Mouse (Mus musculus) neutrophil, adult 5-6 weeks (primary cell): Measurements from ENCODE around the gene Hexa. TPM values are rescaled to one million over a fixed set of nuclear protein-coding genes. Genes with fewer than 3 reads are reported as not detected.
A peak's percentile ranks its signal among the peaks of the same experiment; 100 is the strongest.

Experiments
- ATAC-seq: fragments of 151-379, 151-347 bp; 2 replicates; pipeline ENCODE4 v1.8.0; 2017; ENCODE audit warnings: mild to moderate bottlenecking, moderate TSS enrichment; ENCODE audit not compliant: insufficient number of reproducible peaks, poor library complexity, low FRiP score, severe bottlenecking; ENCODE audit errors: extremely low read depth
- total RNA-seq: library from RNA; stranded (forward); fragments of 200-1000 nt; gene quantifications from 2 replicates; pipeline ENCODE4 v1.2.3, GENCODE M21; 2017

The Hexa gene
- 104 and 105 TPM in 2 replicates for total RNA-seq

- peak; percentile 49 for ATAC-seq
These were observed at the start of gene Hexa, which contains the start of gene Tmem202 for GRCm38 (mm10) chr9:59539441-59540137. Gene Hexa (plus strand): TSS chr9:59539540. Gene Tmem202 (minus strand): TSS chr9:59539847.

- no peak for ATAC-seq
These were observed 31.2 kb upstream of the Hexa start for GRCm38 (mm10) chr9:59508146-59508545.

GRCm38 (mm10) chr9:59512381-59512780, 27.0 kb upstream of the Hexa start:
- ATAC-seq, result no peak

GRCm38 (mm10) chr9:59515069-59515468, 24.3 kb upstream of the Hexa start:
- no peak for ATAC-seq

GRCm38 (mm10) chr9:59517127-59517526, 22.2 kb upstream of the Hexa start:
- ATAC-seq, result no peak

- no peak for ATAC-seq
These were observed 20.4 kb upstream of the Hexa start for GRCm38 (mm10) chr9:59518976-59519375.

GRCm38 (mm10) chr9:59519396-59519795, 19.9 kb upstream of the Hexa start:
- no peak for ATAC-seq

- no peak for ATAC-seq
These were observed 16.4 kb upstream of the Hexa start for GRCm38 (mm10) chr9:59522906-59523305.

GRCm38 (mm10) chr9:59526727-59527126, 12.6 kb upstream of the Hexa start:
- no peak for ATAC-seq

DNA sequence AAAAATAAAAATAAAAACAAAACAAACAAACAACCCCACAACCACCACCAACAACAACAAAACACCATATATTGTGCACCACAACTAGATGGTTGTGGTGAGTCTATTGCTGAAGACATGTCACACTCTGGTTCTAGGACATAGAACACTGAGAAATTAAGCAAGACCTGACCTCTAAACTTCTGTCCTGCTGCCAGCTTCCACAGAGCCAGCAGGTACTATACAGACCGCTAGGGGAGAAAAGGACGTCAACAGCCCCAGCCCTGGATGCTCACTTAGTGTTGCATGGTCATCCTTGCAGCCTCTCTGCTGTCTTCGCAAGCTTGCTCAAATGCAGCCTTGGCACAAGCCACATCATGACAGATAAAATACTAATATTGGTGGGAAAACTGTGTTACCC, 11.8 kb upstream of the Hexa start:
- ATAC-seq, result no peak

GRCm38 (mm10) chr9:59528274-59528673, 11.1 kb upstream of the Hexa start:
- 0 out of 2 replicates have a peak, but pooled peaks have one; percentile 31 for ATAC-seq

DNA sequence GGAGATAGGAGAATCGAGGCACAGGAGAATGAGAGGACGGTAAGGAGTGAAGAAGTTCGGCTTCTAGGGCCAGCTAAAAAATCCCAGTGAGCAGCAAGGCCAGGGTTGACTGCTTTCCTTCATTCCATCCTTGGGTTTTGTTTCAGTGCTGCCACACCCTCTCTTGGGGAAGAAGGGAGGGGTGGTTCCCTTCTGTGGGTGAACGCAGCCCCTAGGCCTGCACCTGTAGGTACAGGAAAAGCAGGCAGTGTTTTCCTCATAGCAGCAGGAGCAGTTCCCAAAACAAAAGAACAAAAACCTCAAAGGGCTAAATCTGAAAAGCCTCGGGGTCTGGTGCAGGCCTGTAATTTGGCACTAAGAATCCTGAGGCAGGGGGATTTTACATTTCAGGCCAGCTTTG, 7.7 kb upstream of the Hexa start:
- no peak for ATAC-seq

DNA sequence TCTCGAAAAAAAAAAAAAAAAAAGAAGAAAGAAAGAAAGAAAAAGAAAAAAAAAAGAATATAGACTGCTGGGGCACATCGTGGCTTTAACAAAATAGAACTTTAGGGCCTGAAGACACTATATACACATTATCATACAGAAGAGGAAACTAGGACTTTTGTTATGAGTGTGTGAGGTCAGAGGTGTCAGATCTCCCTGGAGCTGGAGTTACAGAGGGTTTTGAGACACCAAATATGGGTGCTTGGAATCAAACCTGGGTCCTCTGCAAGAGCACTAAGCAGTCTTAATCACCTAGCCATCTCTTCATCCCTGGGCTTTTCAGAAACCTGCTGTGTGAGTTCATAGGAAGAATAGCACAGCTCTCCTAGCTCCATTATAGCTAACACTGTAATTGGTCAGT, 5.9 kb upstream of the Hexa start:
- no peak for ATAC-seq

- peak; percentile 57 for ATAC-seq
These were observed 5.5 kb upstream of the Hexa start for GRCm38 (mm10) chr9:59533889-59534288.

DNA sequence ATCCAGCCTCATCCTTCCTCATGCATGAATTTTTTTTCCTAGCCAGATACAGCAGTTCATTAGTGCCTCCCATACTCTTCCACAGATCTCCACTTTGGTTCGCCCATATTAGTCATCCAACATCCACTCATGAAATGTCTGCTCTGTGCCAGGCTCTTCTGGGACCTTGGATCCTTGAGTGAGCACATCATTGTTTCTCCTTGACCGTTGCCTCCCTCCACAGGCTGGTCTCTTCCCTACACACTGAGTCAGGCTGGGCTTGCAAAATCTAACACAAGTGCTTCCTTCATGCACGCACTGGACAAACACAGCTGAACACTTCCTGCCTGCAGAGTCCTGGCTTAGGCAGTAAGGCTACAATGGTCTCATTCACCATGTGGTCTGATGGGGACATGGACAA, 1.7 kb upstream of the Hexa start:
- 0 out of 2 replicates have a peak, but pooled peaks have one; percentile 13 for ATAC-seq

- ATAC-seq, result no peak
These were observed 2.3 kb downstream of the Hexa start for GRCm38 (mm10) chr9:59541617-59542016.

DNA sequence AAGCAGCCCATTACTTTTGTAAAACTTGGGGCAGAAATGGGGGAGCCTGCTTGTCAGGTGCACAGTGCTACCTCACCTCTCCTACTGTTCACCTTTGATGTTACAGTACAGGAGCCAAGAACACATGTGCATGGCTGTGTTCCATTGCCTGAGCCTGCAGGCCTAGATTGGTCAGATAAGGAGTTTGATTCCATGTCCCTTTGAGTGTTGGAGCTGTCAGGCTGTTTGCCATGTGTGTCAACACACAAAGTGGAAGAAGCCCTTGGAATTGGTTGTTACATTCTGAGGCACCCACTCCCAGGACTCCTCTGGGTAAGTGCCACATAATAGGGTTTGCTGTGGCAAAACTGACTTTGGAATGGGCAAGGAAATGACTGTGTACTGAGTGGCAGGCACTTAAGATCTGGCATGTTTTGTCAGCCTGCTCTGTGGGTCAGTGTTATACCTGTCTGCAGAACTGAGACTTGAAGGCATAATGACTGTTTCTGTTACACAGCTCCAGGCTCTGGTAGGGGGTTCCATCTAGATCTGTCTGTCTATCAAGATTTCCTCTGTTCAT, 3.5 kb downstream of the Hexa start:
- no peak for ATAC-seq

GRCm38 (mm10) chr9:59544739-59545138, 5.4 kb downstream of the Hexa start:
- peak; percentile 67 for ATAC-seq

DNA sequence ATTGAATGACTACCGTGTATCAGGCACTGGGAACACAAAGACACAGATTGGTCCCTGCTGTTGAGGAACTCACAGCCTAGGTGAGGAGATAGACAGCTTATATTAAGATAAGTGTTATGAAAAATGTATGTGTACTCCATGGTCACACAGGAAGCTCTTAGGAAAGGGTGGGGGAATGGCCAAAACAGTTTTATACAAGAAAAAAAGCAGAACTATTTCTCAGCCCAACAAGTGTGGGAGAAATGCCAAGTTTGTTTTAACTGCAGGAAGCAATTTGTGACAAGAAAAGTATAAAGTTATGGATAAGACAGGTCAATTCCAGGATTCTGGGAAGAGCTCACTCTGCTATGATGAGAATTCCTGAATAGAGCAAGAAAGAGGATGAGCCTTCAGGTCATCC, 8.5 kb downstream of the Hexa start:
- ATAC-seq, result no peak

- ATAC-seq, result no peak
These were observed 9.7 kb downstream of the Hexa start for GRCm38 (mm10) chr9:59548961-59549487.
